28 mouse cellular contexts compared by ENCODE assay signal in the genomic region with DNA sequence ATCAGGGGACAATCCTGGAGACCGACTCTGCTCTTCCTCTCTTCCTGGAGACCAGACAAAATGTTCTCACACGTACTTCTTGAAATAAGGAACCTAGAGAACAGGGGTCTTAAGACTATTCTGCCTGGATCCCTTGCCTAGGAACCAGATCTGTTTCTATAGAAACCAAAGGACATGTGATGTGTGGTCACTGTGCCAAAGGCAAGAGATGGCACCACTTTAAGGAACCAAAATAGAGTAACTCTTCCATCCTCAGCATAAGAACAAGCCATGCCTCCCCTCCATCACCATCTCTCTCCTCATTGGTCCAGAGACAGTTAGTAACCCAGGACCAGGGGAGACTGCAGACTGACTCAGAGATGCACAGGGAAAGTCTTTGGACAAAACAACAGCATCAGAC.
"Had no signal": no experiment of that assay in that cellular context is flagged by ENCODE, and none has a peak within 500 bp of the region (broad histone marks: within the 10 kb centered on the region; RNA-seq: fewer than 3 reads in every experiment).

No protein-coding gene starts in this region.

- H3K27ac ChIP-seq: heart, adult 2 months; heart, embryonic 13.5 days; heart, embryonic 15.5 days; hindbrain, embryonic 10.5 days; hindbrain, embryonic 12.5 days; hindbrain, embryonic 14.5 days; intestine, embryonic 15.5 days; layer of hippocampus, adult 2 months; left cerebral cortex, adult 2 months; limb, embryonic 10.5 days; limb, embryonic 12.5 days; liver, embryonic 14.5 days had no signal

- ATAC-seq: hindbrain, embryonic 16.5 days; inflammation-experienced regulatory T-cells, adult 6 months; intestine, embryonic 15.5 days; intestine, postnatal 0 days had no signal

- H3K4me2 ChIP-seq: heart, embryonic 11.5 days; heart, embryonic 13.5 days; heart, embryonic 15.5 days; hindbrain, embryonic 12.5 days; hindbrain, embryonic 14.5 days; intestine, embryonic 15.5 days; limb, embryonic 12.5 days; liver, embryonic 11.5 days had no signal

- H3K4me1 ChIP-seq: hindbrain, embryonic 10.5 days; hindbrain, embryonic 12.5 days; intestine, embryonic 15.5 days; limb, embryonic 10.5 days; limb, embryonic 12.5 days had no signal

- H3K36me3 ChIP-seq: heart, embryonic 13.5 days; heart, embryonic 15.5 days; hindbrain, embryonic 10.5 days; hindbrain, embryonic 12.5 days; intestine, embryonic 15.5 days; limb, embryonic 10.5 days; limb, embryonic 12.5 days had no signal

- H3K9ac ChIP-seq: heart, embryonic 13.5 days; heart, embryonic 15.5 days; hindbrain, embryonic 12.5 days; hindbrain, embryonic 14.5 days; intestine, embryonic 15.5 days; limb, embryonic 12.5 days; liver, embryonic 14.5 days had no signal

- H3K4me3 ChIP-seq: heart, adult 2 months; heart, embryonic 13.5 days; heart, embryonic 15.5 days; hindbrain, embryonic 10.5 days; hindbrain, embryonic 12.5 days; intestine, embryonic 15.5 days; layer of hippocampus, adult 2 months; left cerebral cortex, adult 2 months; limb, embryonic 10.5 days; limb, embryonic 12.5 days had no signal

- H3K27me3 ChIP-seq: heart, embryonic 13.5 days; heart, embryonic 15.5 days; hindbrain, embryonic 12.5 days; intestine, embryonic 15.5 days; limb, embryonic 12.5 days had no signal

- DNase-seq: gastrocnemius, postnatal 14 days; gastrocnemius, postnatal 36 days; heart, adult 2 months; heart, postnatal 14 days; heart, postnatal 4 days; kidney, adult 18-20 months; kidney, adult 8-10 months; kidney, postnatal 10 days; kidney, postnatal 25 days; kidney, postnatal 4 days; layer of hippocampus, postnatal 36 days; liver had no signal

- H3K9me3 ChIP-seq: heart, embryonic 15.5 days; hindbrain, embryonic 10.5 days; intestine, embryonic 15.5 days; limb, embryonic 10.5 days; limb, embryonic 12.5 days had no signal
